Mouse (Mus musculus): Measurements from ENCODE around the gene Banf2. TPM values are rescaled to one million over a fixed set of nuclear protein-coding genes. Genes with fewer than 3 reads are reported as not detected.

Banf2 gene
- total and polyA plus RNA-seq, 3 experiments, result not detected

- H3K79me2 ChIP-seq (ENCODE audit: control insufficient read depth, insufficient read depth, low read length, poor library complexity), result no peaks in the 10 kb centered on the region
- TF ChIP-seq ELF1 (IDR thresholded peaks at IDR 0.05; ENCODE audit: low read depth, low read length) (no peak), MAX (IDR thresholded peaks at IDR 0.05; ENCODE audit: low read length) (no peak), MAFK (IDR thresholded peaks at IDR 0.05; ENCODE audit: borderline replicate concordance, low read depth, low read length) (no peak), ZNF384 (IDR thresholded peaks at IDR 0.05; ENCODE audit: low read depth, low read length) (no peak), USF1 (IDR thresholded peaks at IDR 0.05; ENCODE audit: low read depth, low read length) (no peak), CHD1 (IDR thresholded peaks at IDR 0.05; ENCODE audit: low read depth, low read length) (no peak), USF2 (IDR thresholded peaks at IDR 0.05; ENCODE audit: borderline replicate concordance in 1 of 2, insufficient read depth in 1 of 2, low read depth in 1 of 2, low read length in 2 of 2) (no peak), MEF2A (IDR thresholded peaks at IDR 0.05; ENCODE audit: extremely low read depth, insufficient replicate concordance, low read depth, low read length, poor library complexity, severe bottlenecking) (no peak), RCOR1 (IDR thresholded peaks at IDR 0.05; ENCODE audit: low read depth, low read length) (no peak), HCFC1 (IDR thresholded peaks at IDR 0.05; ENCODE audit: low read depth, low read length) (no peak), EP300 (IDR thresholded peaks at IDR 0.05; ENCODE audit: low read depth in 1 of 2, low read length in 2 of 2) (no peak), TCF12 (IDR thresholded peaks at IDR 0.05; ENCODE audit: low read depth, low read length) (no peak), SIN3A (IDR thresholded peaks at IDR 0.05; ENCODE audit: low read length) (no peak), TBP (IDR thresholded peaks at IDR 0.05; ENCODE audit: low read depth, low read length) (no peak), ZC3H11A (IDR thresholded peaks at IDR 0.05; ENCODE audit: low read depth, low read length) (no peak), MYB (IDR thresholded peaks at IDR 0.05; ENCODE audit: low read depth, low read length) (no peak), NELFE (IDR thresholded peaks at IDR 0.05; ENCODE audit: low read depth, low read length) (no peak), NRF1 (IDR thresholded peaks at IDR 0.05; ENCODE audit: insufficient read depth, low read depth, low read length, poor library complexity, severe bottlenecking) (no peak)
- H3K27ac ChIP-seq (ENCODE audit: control insufficient read depth, low read depth, low read length), result no peak overlapping the region
- H3K27me3 ChIP-seq (ENCODE audit: control insufficient read depth in 1 of 2, insufficient read depth in 2 of 2, low read length in 2 of 2), result no peaks in the 10 kb centered on the region; a peak in 1 of 4 replicates
- no peak for DNase-seq (ENCODE audit: low read depth, low spot score)
- no peak overlapping the region for H3K4me3 ChIP-seq (ENCODE audit: control insufficient read depth in 1 of 2, insufficient read depth in 1 of 2, low read depth in 2 of 2, low read length in 2 of 2)
- no peaks in the 10 kb centered on the region for H3K9me3 ChIP-seq (replicated peaks; ENCODE audit: insufficient read depth, low read length)
- no peaks in the 10 kb centered on the region for H3K4me1 ChIP-seq (ENCODE audit: control insufficient read depth in 1 of 2, insufficient read depth in 2 of 2, low read length in 2 of 2)
- no peak overlapping the region for H3K9ac ChIP-seq (ENCODE audit: control insufficient read depth, low read depth, low read length, poor library complexity, severe bottlenecking)
- no peaks in the 10 kb centered on the region for H3K36me3 ChIP-seq (ENCODE audit: control insufficient read depth in 1 of 2, insufficient read depth in 2 of 2, low read length in 2 of 2)
Observed at GRCm38 (mm10) chr2:144108376-144108775, 75.5 kb downstream of the Banf2 start.

GRCm38 (mm10) chr2:144111966-144112365, 79.1 kb downstream of the Banf2 start:
- H3K9ac ChIP-seq (ENCODE audit: control insufficient read depth, low read depth, low read length, poor library complexity, severe bottlenecking), result no peak overlapping the region
- no peaks in the 10 kb centered on the region; a peak in 1 of 4 replicates for H3K27me3 ChIP-seq (ENCODE audit: control insufficient read depth in 1 of 2, insufficient read depth in 2 of 2, low read length in 2 of 2)
- H3K79me2 ChIP-seq (ENCODE audit: control insufficient read depth, insufficient read depth, low read length, poor library complexity), result no peaks in the 10 kb centered on the region
- no peak for DNase-seq (ENCODE audit: low read depth, low spot score)
- TF ChIP-seq JUND (IDR thresholded peaks at IDR 0.05; ENCODE audit: low read depth, low read length), result no peak
- no peak for TF ChIP-seq SMC3 (IDR thresholded peaks at IDR 0.05; ENCODE audit: low read depth, low read length)
- no peak for TF ChIP-seq RAD21 (IDR thresholded peaks at IDR 0.05; ENCODE audit: low read depth, low read length)
- TF ChIP-seq MXI1 (IDR thresholded peaks at IDR 0.05; ENCODE audit: low read depth, low read length), result no peak
- TF ChIP-seq ELF1 (IDR thresholded peaks at IDR 0.05; ENCODE audit: low read depth, low read length), result no peak
- no peak for TF ChIP-seq ETS1 (IDR thresholded peaks at IDR 0.05; ENCODE audit: low read depth, low read length)
- TF ChIP-seq ZC3H11A (IDR thresholded peaks at IDR 0.05; ENCODE audit: low read depth, low read length), result no peak
- no peak for TF ChIP-seq CHD2 (IDR thresholded peaks at IDR 0.05; ENCODE audit: low read length)
- TF ChIP-seq E2F4 (IDR thresholded peaks at IDR 0.05; ENCODE audit: borderline replicate concordance, low read depth, low read length), result no peak
- no peak for TF ChIP-seq NRF1 (IDR thresholded peaks at IDR 0.05; ENCODE audit: insufficient read depth, low read depth, low read length, poor library complexity, severe bottlenecking)
- no peak for TF ChIP-seq MYB (IDR thresholded peaks at IDR 0.05; ENCODE audit: low read depth, low read length)
- TF ChIP-seq ZKSCAN1 (IDR thresholded peaks at IDR 0.05; ENCODE audit: low read depth, low read length), result no peak
- H3K9me3 ChIP-seq (replicated peaks; ENCODE audit: insufficient read depth, low read length), result no peaks in the 10 kb centered on the region
- H3K36me3 ChIP-seq (ENCODE audit: control insufficient read depth in 1 of 2, insufficient read depth in 2 of 2, low read length in 2 of 2), result no peaks in the 10 kb centered on the region
- H3K4me1 ChIP-seq (ENCODE audit: control insufficient read depth in 1 of 2, insufficient read depth in 2 of 2, low read length in 2 of 2), result no peaks in the 10 kb centered on the region
- H3K27ac ChIP-seq (ENCODE audit: control insufficient read depth, low read depth, low read length), result no peak overlapping the region
- no peak overlapping the region for H3K4me3 ChIP-seq (ENCODE audit: control insufficient read depth in 1 of 2, insufficient read depth in 1 of 2, low read depth in 2 of 2, low read length in 2 of 2)
